Mouse (Mus musculus) yolk sac, embryonic 10.5 days (tissue): ENCODE data around the gene 4933430I17Rik.
"Not testable (repeated sequence)": the region's sequence is repeated elsewhere in the genome, so short reads cannot be mapped to it uniquely, and the experiment has no call there.

Experiments
- DNase-seq: peaks from one replicate; pipeline ENCODE4 v3.0.0-alpha.2; 2017; ENCODE audit warnings: low spot score

Gene 4933430I17Rik

DNA sequence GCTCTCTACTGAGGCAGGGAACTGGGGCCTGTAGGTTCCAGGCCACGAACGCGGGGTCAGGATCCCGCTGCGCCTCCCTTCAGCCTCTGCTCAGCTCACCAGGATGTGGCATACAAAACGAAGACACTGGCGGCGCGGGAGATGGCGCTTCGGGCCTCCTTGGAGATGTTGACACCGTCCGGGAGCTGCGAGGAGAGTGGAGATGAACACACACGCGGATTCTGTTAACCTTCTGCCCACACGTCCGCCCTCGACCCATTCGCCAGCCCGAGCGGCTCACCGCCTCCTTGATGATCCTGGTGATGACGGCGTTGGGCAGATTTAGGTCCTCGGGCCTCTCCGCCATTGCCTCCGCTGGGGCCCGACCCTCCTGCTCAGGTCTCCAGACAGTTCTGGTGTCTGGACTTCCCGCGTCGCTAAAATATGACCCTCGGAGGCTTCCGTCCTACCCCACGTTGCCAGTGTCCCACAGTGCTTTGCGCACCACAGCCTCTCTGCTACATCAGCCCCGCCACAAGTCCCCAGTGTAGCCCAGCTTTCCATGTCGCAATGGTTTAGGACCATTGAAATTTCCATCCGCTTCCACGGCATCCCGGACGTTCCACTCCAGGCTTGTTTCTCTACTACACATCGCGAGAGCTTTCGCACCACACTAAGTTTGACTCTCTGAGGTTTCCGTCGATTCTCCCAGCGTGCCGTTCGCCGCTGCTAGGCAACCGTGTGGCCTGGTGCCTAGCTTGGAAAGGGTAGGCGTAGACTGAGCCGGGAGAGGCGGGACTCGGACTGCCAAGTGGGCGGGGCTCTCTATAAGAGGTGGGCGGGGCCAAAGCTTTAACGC is at the start of gene 4933430I17Rik, which contains the start of gene Pole3:
4933430I17Rik (plus strand) TSS at position 719 of the 838 bp plus-strand sequence.
Pole3 (minus strand) TSS at position 418 of the 838 bp plus-strand sequence.
- DNase-seq = peak; percentile 98

DNA sequence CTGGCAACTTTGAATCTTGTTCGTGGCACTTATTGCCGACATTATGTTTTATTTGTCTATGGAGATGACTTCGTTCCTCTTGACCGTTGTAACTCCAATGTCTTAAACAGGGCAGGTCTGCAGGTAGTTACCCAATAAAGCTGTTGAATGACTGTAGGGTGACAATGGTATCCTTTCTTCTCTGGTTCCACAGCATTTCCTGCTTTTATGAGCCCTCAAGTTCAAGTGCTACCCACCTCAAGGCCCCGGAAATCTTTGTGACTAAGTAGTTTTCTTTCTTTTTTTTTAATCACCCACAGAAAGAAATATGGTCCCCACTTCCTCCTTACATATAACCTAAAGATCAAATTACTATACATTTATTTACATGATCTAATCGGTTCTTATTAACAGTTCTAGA is 49.4 kb upstream of the 4933430I17Rik start:
- no peak for DNase-seq

DNA sequence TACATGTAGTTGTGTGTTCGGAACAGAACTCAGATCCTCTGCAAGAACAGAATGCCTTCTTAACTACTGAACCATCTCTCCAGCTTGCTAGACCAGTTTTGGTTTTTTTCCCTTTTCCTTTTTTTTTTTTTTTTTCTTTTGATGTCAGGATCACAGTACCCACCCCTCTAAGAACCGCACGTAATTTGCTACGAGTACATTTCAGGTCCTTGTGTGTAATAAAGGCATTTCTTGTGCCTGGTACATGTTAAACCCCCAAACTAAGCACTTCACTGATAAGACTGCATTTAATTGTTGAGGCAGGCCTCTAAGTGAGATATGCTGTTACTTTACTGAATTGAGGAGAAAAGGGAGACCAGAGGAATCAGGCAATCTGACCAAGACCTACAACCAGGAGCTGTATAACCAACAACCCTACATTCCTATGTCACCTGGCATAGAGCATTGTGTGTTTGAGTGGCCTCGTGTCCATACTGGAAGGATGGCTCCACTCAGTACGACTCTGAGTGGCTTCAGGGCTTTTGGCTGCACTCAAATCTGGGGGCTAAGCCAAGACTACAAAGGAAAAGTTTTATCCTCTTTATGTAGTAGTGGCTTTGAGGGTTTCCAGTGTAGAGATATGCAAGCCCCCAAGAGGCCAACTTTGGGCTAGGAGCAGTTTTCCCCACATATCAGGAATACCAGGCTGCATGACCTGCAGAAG is 47.5 kb upstream of the 4933430I17Rik start:
- DNase-seq = no peak

DNA sequence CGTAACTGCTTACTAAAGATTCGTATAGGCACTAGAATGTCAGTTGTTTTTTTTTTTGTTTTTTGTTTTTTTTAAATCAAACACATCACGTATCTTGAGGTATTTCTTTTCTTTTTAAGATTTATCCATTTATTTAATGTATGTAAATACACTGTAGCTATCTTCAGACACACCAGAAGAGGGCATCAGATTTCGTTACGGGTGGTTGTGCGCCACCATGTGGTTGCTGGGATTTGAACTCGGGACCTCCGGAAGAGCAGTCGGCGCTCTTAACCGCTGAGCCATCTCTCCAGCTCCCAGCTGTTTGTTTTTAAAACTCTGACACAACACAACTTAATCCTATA is 45.6 kb upstream of the 4933430I17Rik start:
- not testable (repeated sequence) for DNase-seq

DNA sequence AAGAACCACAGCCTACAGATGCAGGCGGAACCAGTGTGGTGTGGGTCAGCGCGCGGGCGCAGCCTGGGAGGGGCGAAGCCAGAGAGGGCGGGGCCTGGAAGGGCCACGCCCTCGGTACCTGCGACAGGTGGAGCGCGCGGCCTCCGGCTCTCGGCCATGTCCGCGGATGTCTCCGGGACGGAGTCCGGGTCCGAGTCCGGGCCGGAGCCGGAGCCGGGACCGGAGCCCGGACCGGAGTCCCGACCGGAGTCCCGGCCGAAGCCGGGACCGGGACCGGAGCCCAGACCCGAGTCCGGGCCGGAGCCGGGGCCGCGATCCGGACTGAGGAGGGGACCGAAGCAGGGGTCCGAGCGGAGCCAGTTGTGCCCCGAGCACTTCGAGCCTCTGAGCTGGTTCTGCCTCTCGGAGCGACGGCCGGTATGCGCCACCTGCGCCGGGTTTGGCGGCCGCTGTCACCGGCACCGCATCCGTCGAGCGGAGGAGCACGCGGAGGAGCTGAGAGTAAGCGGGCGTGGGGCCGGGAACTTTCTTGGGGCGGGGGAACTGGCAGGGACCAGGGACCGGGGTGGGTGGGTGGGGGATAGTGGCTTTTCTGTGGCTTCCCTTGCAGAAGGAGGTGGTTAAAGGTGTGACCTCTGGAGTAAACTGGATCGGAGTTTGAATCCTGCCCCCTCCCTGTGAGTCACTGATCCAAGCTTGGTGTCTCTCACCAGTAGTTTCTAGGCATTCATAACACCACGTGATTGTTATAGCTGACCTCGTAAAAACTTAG is 45.0 kb upstream of the 4933430I17Rik start, which contains the start of gene Bspry:
Bspry (plus strand) TSS at position 117 of the 772 bp plus-strand sequence.
- DNase-seq = peak; percentile 86

GRCm38 (mm10) chr4:62480709-62481605 is 44.2 kb upstream of the 4933430I17Rik start:
- no peak for DNase-seq

DNA sequence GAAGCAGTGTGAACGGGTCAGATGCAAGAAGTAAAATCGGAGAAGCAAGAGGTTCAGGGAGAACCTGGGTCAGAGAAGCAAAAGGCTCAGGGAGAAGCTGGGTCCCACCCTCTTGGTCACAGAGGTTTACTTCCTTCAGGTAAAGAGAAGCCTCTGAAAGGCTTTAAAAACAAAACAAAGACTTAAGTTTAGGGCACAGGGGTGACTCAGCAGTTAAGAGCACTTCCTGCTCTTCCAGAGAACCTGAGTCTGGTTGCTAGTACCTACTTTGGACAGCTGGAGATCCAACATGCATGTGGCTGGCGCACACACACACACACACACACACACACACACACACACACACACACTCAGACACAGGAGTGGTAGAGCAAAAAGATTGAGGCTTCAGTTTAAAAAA is 40.2 kb upstream of the 4933430I17Rik start:
- no peak for DNase-seq

DNA sequence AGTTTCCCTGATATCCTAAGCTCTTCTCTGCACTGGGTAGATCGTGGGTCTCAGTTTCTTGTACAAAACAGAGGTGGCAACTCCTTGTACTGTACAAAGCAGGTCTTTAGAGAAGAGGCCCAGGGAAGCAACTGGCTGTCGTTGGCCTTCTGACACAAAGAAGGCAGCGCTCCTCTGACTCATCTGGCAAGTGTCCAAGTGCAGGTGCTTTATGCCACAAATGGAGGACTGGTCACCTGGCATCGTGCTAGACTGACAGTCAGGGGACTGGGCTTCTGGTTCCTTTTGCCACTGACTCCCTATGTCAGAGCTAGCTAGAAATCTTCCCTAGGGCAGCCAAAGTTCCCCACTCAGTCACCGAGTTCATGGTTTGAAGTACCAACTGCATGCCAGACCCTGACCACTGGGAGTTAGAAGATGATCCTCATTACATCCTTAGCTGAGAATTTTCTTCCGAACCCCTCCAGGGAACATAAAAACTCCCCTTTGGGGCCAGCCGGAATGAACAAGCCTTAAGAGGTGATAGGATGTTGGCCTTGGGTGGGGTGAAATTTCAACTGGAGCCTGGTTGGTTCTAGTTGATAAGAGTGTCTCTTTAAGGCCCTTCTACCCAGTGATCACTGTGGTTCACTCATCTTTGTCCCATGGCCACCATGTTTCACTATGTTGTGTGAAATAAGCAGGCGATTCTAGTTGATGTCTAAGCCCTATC is 39.6 kb upstream of the 4933430I17Rik start:
- DNase-seq = no peak

GRCm38 (mm10) chr4:62486162-62486696 is 38.9 kb upstream of the 4933430I17Rik start:
- no peak for DNase-seq

- no peak for DNase-seq
Measured at GRCm38 (mm10) chr4:62487172-62487571, 38.0 kb upstream of the 4933430I17Rik start.

DNA sequence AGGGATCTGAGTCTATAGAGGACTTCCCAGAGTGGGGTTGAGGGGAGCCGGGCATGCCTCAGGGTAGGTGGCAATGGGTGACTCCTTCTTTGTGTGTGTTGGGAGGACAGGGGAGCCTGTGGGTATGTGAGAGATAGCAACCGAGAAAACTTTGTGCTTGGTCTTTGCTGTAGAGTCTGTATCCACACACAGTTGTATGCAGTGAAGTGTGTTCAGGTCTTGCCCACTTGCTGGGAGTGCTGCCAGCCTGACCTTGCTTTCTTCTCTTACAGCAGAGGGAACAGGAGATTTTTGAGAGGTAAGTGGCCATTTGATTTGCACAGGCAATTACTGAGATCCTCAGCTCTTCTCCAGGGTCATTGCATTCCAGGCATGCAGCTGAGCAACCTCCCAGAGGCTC is 37.3 kb upstream of the 4933430I17Rik start:
- no peak for DNase-seq

GRCm38 (mm10) chr4:62492682-62493081 is 32.5 kb upstream of the 4933430I17Rik start:
- no peak for DNase-seq

- DNase-seq = no peak
Measured at GRCm38 (mm10) chr4:62494230-62494629, 30.9 kb upstream of the 4933430I17Rik start.

GRCm38 (mm10) chr4:62495946-62496345 is 29.2 kb upstream of the 4933430I17Rik start:
- DNase-seq = no peak

- DNase-seq = no peak
Measured at GRCm38 (mm10) chr4:62496815-62497214, 28.4 kb upstream of the 4933430I17Rik start.

DNA sequence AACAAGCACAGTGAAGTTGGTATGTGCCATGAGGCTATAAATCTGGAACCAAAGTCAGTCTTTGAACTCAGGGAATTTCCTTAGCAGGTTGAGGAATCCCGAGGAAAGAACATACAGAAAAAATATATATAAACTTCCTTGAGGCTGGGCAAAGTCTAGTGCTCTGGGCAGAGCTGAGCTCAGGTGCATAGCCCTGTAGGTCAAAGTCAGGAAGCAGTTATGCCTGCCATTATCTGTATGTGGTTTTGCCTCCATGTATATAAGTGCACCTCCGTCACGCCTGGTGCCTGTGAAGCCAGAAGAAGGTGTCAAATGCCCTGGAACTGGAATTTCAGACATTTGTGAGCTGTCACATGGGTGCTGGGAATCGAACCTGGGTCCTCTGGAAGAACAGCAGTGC is 24.4 kb upstream of the 4933430I17Rik start:
- no peak for DNase-seq

- DNase-seq = no peak
Measured at GRCm38 (mm10) chr4:62501534-62501933, 23.6 kb upstream of the 4933430I17Rik start.

GRCm38 (mm10) chr4:62501964-62502732 is 23.0 kb upstream of the 4933430I17Rik start:
- DNase-seq = peak; percentile 95

GRCm38 (mm10) chr4:62502969-62503368 is 22.2 kb upstream of the 4933430I17Rik start:
- peak; percentile 84 for DNase-seq
